Mouse (Mus musculus): ENCODE measurements around the gene Sigirr. TPM values are rescaled to one million over a fixed set of nuclear protein-coding genes. Genes with fewer than 3 reads are reported as not detected.

The Sigirr gene
- polyA plus RNA-seq, 1 experiment from 2014 or later: 1.8 TPM

GRCm38 (mm10) chr7:141092051-141092735, 8.2 kb downstream of the Sigirr start:
- H3K27me3 ChIP-seq (ENCODE audit: control insufficient read depth, insufficient read depth, low read length): peaks cover 22% of the 10 kb centered on the region
- peak overlapping the region; percentile 24; the same call in 1 of the 2 replicates for H3K9ac ChIP-seq (ENCODE audit: low read length)
- DNase-seq (ENCODE audit: low spot score) (peak; percentile 89), ATAC-seq (replicated peaks; ENCODE audit: low FRiP score) (peak; percentile 88)
- no peaks in the 10 kb centered on the region for H3K36me3 ChIP-seq (ENCODE audit: control insufficient read depth, insufficient read depth, low read length)
- H3K9me3 ChIP-seq (ENCODE audit: control insufficient read depth, low read length): no peaks in the 10 kb centered on the region
- 0 out of 2 replicates have a peak, but pooled peaks cover 2% of the 10 kb centered on the region for H3K4me1 ChIP-seq (replicated peaks; ENCODE audit: control insufficient read depth, insufficient read depth, low read length)
- H3K4me2 ChIP-seq (ENCODE audit: low read depth, low read length, severe bottlenecking): peak overlapping the region; percentile 49
- H3K27ac ChIP-seq (ENCODE audit: low read depth, low read length): no peak overlapping the region
- H3K4me3 ChIP-seq (ENCODE audit: low read depth, low read length): no peak overlapping the region; the same call in 1 of the 2 replicates
- WGBS: 5% methylated on average over 37 of the region's 37 CpGs

DNA sequence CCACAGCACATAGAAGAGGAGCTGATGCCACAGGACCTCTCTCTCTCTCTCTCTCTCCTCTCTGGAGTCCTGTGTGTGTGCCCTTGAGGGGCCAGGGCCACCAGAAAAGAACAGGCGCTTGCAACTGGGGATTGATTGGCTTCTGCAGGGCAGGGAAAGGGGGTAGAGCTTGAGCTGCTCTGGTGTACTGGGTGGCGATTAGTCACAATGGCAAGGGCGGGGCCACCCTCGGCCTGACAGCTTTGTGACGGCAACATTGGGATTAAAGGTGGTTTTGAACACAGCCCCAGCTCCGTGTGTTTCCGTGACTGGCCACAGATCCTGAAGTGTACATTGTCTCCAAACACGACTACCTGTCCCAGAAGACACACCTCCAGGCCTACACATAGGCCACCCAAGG, 10.1 kb downstream of the Sigirr start:
- Histone ChIP-seq H3K27ac (ENCODE audit: low read depth, low read length) (no peak overlapping the region), H3K9ac (ENCODE audit: low read length) (no peak overlapping the region), H3K36me3 (ENCODE audit: control insufficient read depth, insufficient read depth, low read length) (no peaks in the 10 kb centered on the region), H3K9me3 (ENCODE audit: control insufficient read depth, low read length) (no peaks in the 10 kb centered on the region), H3K4me2 (ENCODE audit: low read depth, low read length, severe bottlenecking) (no peak overlapping the region), H3K4me3 (ENCODE audit: low read depth, low read length) (no peak overlapping the region), H3K4me1 (replicated peaks; ENCODE audit: control insufficient read depth, insufficient read depth, low read length) (0 out of 2 replicates have a peak, but pooled peaks cover 2% of the 10 kb centered on the region), H3K27me3 (ENCODE audit: control insufficient read depth, insufficient read depth, low read length) (peaks cover 22% of the 10 kb centered on the region)
- ATAC-seq (replicated peaks; ENCODE audit: low FRiP score) (no peak), DNase-seq (ENCODE audit: low spot score) (no peak)
- 54% methylated on average over 8 of the region's 8 CpGs for WGBS

DNA sequence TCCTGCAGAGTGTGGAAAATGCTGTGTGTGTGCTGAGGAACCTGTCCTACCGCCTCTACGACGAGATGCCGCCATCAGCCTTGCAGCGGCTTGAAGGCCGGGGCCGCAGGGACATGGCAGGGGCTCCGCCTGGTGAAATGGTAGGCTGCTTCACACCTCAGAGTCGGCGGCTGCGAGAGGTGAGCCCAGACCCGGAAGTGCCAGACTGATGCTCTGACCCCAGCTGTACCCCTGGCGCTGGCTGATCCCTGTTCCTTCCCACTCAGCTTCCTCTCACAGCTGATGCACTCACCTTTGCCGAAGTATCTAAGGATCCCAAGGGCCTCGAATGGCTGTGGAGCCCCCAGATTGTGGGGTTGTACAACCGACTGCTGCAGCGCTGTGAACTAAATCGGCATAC, 11.9 kb downstream of the Sigirr start:
- WGBS: 25% methylated on average over 18 of the region's 18 CpGs
- ATAC-seq (replicated peaks; ENCODE audit: low FRiP score) (no peak), DNase-seq (ENCODE audit: low spot score) (no peak)
- Histone ChIP-seq H3K36me3 (ENCODE audit: control insufficient read depth, insufficient read depth, low read length) (no peaks in the 10 kb centered on the region), H3K9ac (ENCODE audit: low read length) (no peak overlapping the region; the same call in 1 of the 2 replicates), H3K27ac (ENCODE audit: low read depth, low read length) (no peak overlapping the region), H3K4me1 (replicated peaks; ENCODE audit: control insufficient read depth, insufficient read depth, low read length) (0 out of 2 replicates have a peak, but pooled peaks cover 2% of the 10 kb centered on the region), H3K4me2 (ENCODE audit: low read depth, low read length, severe bottlenecking) (0 out of 2 replicates have a peak overlapping the region, but pooled peaks have one; percentile 8), H3K4me3 (ENCODE audit: low read depth, low read length) (no peak overlapping the region), H3K9me3 (ENCODE audit: control insufficient read depth, low read length) (no peaks in the 10 kb centered on the region), H3K27me3 (ENCODE audit: control insufficient read depth, insufficient read depth, low read length) (peaks cover 22% of the 10 kb centered on the region)

DNA sequence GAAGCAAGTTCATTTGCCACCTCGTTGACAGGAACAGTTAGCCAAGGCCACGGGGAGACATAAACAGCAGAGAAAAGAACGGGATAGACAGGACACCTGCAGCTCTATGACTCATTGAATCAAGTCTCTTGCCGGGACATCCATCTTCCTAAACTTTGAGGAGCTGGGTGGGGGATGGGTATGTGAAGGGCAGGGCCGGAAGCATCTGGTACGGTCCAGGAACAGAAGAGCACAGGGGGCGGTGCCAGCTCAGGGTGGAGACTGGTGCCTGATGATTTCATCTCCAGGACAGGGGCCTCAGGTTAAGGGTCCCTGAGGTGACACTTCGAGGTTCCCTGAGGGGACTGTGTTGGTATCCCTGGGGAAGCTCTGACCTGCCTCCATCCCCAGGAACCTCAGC, 12.5 kb downstream of the Sigirr start:
- ATAC-seq (replicated peaks; ENCODE audit: low FRiP score) (no peak), DNase-seq (ENCODE audit: low spot score) (no peak)
- Histone ChIP-seq H3K36me3 (ENCODE audit: control insufficient read depth, insufficient read depth, low read length) (no peaks in the 10 kb centered on the region), H3K4me2 (ENCODE audit: low read depth, low read length, severe bottlenecking) (no peak overlapping the region), H3K4me3 (ENCODE audit: low read depth, low read length) (no peak overlapping the region), H3K27me3 (ENCODE audit: control insufficient read depth, insufficient read depth, low read length) (peaks cover 22% of the 10 kb centered on the region), H3K9me3 (ENCODE audit: control insufficient read depth, low read length) (no peaks in the 10 kb centered on the region), H3K4me1 (replicated peaks; ENCODE audit: control insufficient read depth, insufficient read depth, low read length) (0 out of 2 replicates have a peak, but pooled peaks cover 2% of the 10 kb centered on the region), H3K27ac (ENCODE audit: low read depth, low read length) (no peak overlapping the region), H3K9ac (ENCODE audit: low read length) (no peak overlapping the region)
- 53% methylated on average over 8 of the region's 8 CpGs for WGBS

DNA sequence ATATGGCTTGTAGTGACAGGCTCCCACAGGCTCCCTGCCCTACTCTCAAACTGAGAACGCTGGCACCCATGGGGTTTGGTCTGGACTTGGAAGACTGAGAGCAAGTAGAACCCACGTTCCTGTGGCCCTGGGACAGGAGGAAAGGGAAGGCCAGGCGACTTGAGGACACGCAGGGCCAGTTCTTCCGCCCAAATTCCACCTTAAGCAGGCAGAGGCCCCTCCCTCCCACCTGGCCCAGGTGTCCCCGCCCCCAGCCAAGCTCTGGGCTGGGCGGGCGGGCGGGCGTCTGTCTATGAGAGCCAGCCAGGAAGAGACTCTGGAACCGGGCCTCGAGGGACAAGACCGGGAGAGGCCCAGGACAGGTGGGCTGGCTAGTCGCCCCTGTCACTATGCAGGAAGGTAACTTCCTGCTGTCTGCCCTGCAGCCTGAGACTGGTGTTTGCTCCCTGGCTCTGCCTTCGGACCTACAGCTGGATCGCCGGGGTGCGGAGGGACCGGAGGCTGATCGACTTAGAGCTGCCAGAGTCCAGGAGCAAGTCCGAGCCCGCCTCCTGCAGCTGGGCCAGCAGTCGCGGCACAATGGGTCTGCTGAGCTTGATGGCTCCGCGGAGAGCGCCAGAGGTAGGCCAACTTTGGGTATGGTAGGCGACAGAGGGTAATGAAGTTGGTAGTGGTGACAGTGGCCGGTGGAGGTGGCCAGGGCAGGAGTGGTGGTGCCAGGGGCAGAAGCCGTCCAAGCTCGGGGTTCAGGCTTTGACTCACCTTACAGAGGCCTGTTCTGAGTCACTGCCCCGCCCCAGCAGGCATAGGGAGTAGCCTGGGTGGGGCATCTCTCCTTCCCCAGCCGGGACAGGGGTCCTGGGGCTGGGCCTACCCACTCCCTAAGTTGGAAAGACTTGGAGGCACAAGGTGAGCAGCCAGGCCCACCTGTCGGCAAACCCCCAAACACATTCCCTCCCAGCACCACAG, 20.6 kb downstream of the Sigirr start:
- 21% methylated on average over 34 of the region's 34 CpGs for WGBS
- no peaks in the 10 kb centered on the region for H3K4me1 ChIP-seq (replicated peaks; ENCODE audit: control insufficient read depth, insufficient read depth, low read length)
- H3K27ac ChIP-seq (ENCODE audit: low read depth, low read length): no peak overlapping the region
- H3K9ac ChIP-seq (ENCODE audit: low read length): no peak overlapping the region
- no peaks in the 10 kb centered on the region for H3K9me3 ChIP-seq (ENCODE audit: control insufficient read depth, low read length)
- no peaks in the 10 kb centered on the region for H3K36me3 ChIP-seq (ENCODE audit: control insufficient read depth, insufficient read depth, low read length)
- DNase-seq (ENCODE audit: low spot score) (no peak), ATAC-seq (replicated peaks; ENCODE audit: low FRiP score) (no peak)
- H3K4me2 ChIP-seq (ENCODE audit: low read depth, low read length, severe bottlenecking): no peak overlapping the region
- H3K27me3 ChIP-seq (ENCODE audit: control insufficient read depth, insufficient read depth, low read length): no peaks in the 10 kb centered on the region; the same call in 1 of the 2 replicates
- no peak overlapping the region for H3K4me3 ChIP-seq (ENCODE audit: low read depth, low read length)

- Histone ChIP-seq H3K27me3 (ENCODE audit: control insufficient read depth, insufficient read depth, low read length) (no peaks in the 10 kb centered on the region; the same call in 1 of the 2 replicates), H3K4me2 (ENCODE audit: low read depth, low read length, severe bottlenecking) (no peak overlapping the region), H3K4me3 (ENCODE audit: low read depth, low read length) (no peak overlapping the region), H3K9me3 (ENCODE audit: control insufficient read depth, low read length) (no peaks in the 10 kb centered on the region), H3K36me3 (ENCODE audit: control insufficient read depth, insufficient read depth, low read length) (no peaks in the 10 kb centered on the region), H3K27ac (ENCODE audit: low read depth, low read length) (no peak overlapping the region), H3K4me1 (replicated peaks; ENCODE audit: control insufficient read depth, insufficient read depth, low read length) (no peaks in the 10 kb centered on the region), H3K9ac (ENCODE audit: low read length) (no peak overlapping the region)
- DNase-seq (ENCODE audit: low spot score): no peak
- WGBS: 82% methylated on average over 4 of the region's 4 CpGs
- ATAC-seq (replicated peaks; ENCODE audit: low FRiP score): no peak
Observed at GRCm38 (mm10) chr7:141078876-141079275, 21.5 kb downstream of the Sigirr start.

DNA sequence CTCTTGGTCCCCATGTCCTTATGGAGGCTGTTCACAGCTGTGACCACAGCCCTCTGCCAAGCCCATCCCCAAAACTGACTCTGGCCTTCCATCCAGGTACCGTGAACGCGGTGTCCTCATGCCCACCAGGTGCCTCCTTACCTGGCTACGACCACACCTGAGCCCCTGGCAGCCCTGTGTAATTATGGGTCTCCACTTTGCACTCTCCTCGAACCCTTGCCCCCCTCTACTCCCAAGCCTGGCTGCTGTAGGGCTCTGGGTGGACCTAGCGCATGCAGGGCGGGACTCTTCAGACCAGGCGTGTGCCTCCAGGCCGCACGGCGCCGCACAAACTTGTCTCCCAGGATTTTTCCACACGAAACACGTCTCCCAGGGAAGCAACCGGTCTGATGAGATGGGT, 22.5 kb downstream of the Sigirr start, which contains the start of gene Pkp3:
TSS of gene Pkp3 (plus strand) at position 378 of the 400 bp plus-strand sequence.
- ATAC-seq (replicated peaks; ENCODE audit: low FRiP score) (no peak), DNase-seq (ENCODE audit: low spot score) (no peak)
- no peaks in the 10 kb centered on the region for H3K36me3 ChIP-seq (ENCODE audit: control insufficient read depth, insufficient read depth, low read length)
- H3K4me1 ChIP-seq (replicated peaks; ENCODE audit: control insufficient read depth, insufficient read depth, low read length): no peaks in the 10 kb centered on the region
- no peak within 1 kb of the TSS for H3K4me2 ChIP-seq (ENCODE audit: low read depth, low read length, severe bottlenecking)
- no peak within 1 kb of the TSS for H3K27ac ChIP-seq (ENCODE audit: low read depth, low read length)
- no peaks in the 10 kb centered on the region; the same call in 1 of the 2 replicates for H3K27me3 ChIP-seq (ENCODE audit: control insufficient read depth, insufficient read depth, low read length)
- no peak within 1 kb of the TSS for H3K9ac ChIP-seq (ENCODE audit: low read length)
- no peaks in the 10 kb centered on the region for H3K9me3 ChIP-seq (ENCODE audit: control insufficient read depth, low read length)
- WGBS: 87% methylated on average over 15 of the region's 15 CpGs
- H3K4me3 ChIP-seq (ENCODE audit: low read depth, low read length): no peak within 1 kb of the TSS

DNA sequence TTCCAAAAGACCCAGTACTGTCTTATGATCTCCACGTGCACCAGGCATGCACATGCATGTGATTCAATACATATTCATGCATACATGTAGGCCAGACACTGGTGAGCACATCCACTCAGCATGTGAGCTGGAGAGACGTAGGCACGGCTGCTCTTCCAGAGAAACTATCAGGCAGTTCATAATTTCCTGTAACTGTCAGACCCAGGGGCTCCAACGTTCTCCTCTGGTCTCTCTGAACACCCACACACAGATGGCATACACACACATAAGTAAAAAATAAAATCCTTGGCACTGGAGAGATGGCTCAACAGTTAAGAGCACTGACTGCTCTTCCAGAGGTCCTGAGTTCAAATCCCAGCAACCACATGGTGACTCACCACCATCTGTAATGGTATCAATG, 26.6 kb downstream of the Sigirr start:
- Histone ChIP-seq H3K4me3 (ENCODE audit: low read depth, low read length) (no peak overlapping the region), H3K4me2 (ENCODE audit: low read depth, low read length, severe bottlenecking) (no peak overlapping the region), H3K9me3 (ENCODE audit: control insufficient read depth, low read length) (no peaks in the 10 kb centered on the region), H3K4me1 (replicated peaks; ENCODE audit: control insufficient read depth, insufficient read depth, low read length) (0 out of 2 replicates have a peak, but pooled peaks cover 3% of the 10 kb centered on the region), H3K27me3 (ENCODE audit: control insufficient read depth, insufficient read depth, low read length) (peaks cover 10% of the 10 kb centered on the region; the same call in 1 of the 2 replicates), H3K36me3 (ENCODE audit: control insufficient read depth, insufficient read depth, low read length) (no peaks in the 10 kb centered on the region), H3K27ac (ENCODE audit: low read depth, low read length) (no peak overlapping the region), H3K9ac (ENCODE audit: low read length) (no peak overlapping the region)
- no peak for DNase-seq (ENCODE audit: low spot score)
- ATAC-seq (replicated peaks; ENCODE audit: low FRiP score): no peak
- WGBS: 84% methylated on average over 4 of the region's 4 CpGs
